Mouse (Mus musculus): ENCODE measurements around the gene St14.
A peak's percentile ranks its signal among the peaks of the same experiment; 100 is the strongest.
"Not testable (repeated sequence)": the region's sequence is repeated elsewhere in the genome, so short reads cannot be mapped to it uniquely, and the experiment has no call there.

Gene St14

GRCm38 (mm10) chr9:31085556-31085955 lies 46.1 kb downstream of the St14 start:
- no peak for DNase-seq

GRCm38 (mm10) chr9:31082771-31083170 lies 48.9 kb downstream of the St14 start:
- no peak for DNase-seq

- DNase-seq: peak; percentile 28
Measured at GRCm38 (mm10) chr9:31082054-31082666, 49.5 kb downstream of the St14 start.

- DNase-seq: no peak
Measured at GRCm38 (mm10) chr9:31080726-31081125, 50.9 kb downstream of the St14 start.

- DNase-seq: no peak
Measured at GRCm38 (mm10) chr9:31074836-31075235, 56.8 kb downstream of the St14 start.

GRCm38 (mm10) chr9:31073797-31074196 lies 57.9 kb downstream of the St14 start:
- DNase-seq: no peak

GRCm38 (mm10) chr9:31072256-31072655 lies 59.4 kb downstream of the St14 start:
- no peak for DNase-seq

- DNase-seq: no peak
Measured at GRCm38 (mm10) chr9:31070706-31071105, 60.9 kb downstream of the St14 start.

GRCm38 (mm10) chr9:31058723-31059122 lies 72.9 kb downstream of the St14 start:
- no peak for DNase-seq

GRCm38 (mm10) chr9:31051509-31051908 lies 80.1 kb downstream of the St14 start:
- DNase-seq: not testable (repeated sequence)

GRCm38 (mm10) chr9:31050208-31050607 lies 81.4 kb downstream of the St14 start:
- DNase-seq: no peak

Measured in kidney, adult 11 months (tissue).